In the genomic region with DNA sequence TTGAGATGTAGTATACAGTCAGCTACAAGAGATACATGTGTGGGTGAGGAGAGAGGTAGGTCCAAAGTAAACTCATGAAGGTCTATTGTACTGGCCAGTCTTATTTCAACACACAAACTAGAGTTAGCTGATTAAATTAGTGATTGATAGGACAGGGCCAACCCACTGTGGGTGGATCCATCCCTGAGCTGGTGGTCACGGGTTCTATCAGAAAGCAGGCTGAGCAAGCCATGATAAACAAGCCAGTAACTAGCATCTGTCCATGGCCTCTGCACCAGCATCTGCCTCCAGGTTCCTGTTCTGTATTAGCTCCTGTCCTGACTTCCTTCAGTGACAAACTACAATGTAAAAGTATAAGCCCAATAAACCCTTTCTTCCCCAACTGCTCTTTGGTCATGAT, we compare ENCODE assay signal across 23 mouse cellular contexts.
DNase-seq lines count a peak whose midpoint lies in the region; ATAC-seq and TF ChIP-seq lines count a peak whose summit lies in the region.
"Had no signal": no experiment of that assay in that cellular context is flagged by ENCODE, and none has a peak within 500 bp of the region (broad histone marks: within the 10 kb centered on the region; RNA-seq: fewer than 3 reads in every experiment).

No protein-coding gene starts in this region.

- no peak overlapping the region for H3K4me2 ChIP-seq in liver, embryonic 12.5 days
- H3K4me2 ChIP-seq in liver, embryonic 16.5 days (ENCODE audit: low read depth, low read length), result no peak overlapping the region
- H3K4me2 ChIP-seq: embryonic facial prominence, embryonic 13.5 days; hindbrain, embryonic 13.5 days had no signal

- 44% methylated on average over 1 of the region's 1 CpGs for WGBS in liver, embryonic 12.5 days (ENCODE audit: insufficient replicate concordance)
- WGBS in liver, embryonic 16.5 days (ENCODE audit: insufficient replicate concordance), result 35% methylated on average over 1 of the region's 1 CpGs
- WGBS in heart, adult 2 months, result 62% methylated on average over 1 of the region's 1 CpGs
- WGBS in hindbrain, embryonic 10.5 days, result 95% methylated on average over 1 of the region's 1 CpGs

- no peaks in the 10 kb centered on the region for H3K9me3 ChIP-seq in liver, embryonic 12.5 days (replicated peaks)
- H3K9me3 ChIP-seq in liver, embryonic 16.5 days (replicated peaks; ENCODE audit: control insufficient read depth, low read length), result no peaks in the 10 kb centered on the region
- H3K9me3 ChIP-seq in hindbrain, embryonic 10.5 days, result no peaks in the 10 kb centered on the region
- H3K9me3 ChIP-seq: embryonic facial prominence, embryonic 13.5 days; forebrain, embryonic 10.5 days; heart, embryonic 10.5 days; hindbrain, embryonic 13.5 days had no signal

- H3K27ac ChIP-seq in liver, embryonic 12.5 days, result no peak overlapping the region
- no peak overlapping the region for H3K27ac ChIP-seq in liver, embryonic 16.5 days (ENCODE audit: low read length)
- H3K27ac ChIP-seq in heart, adult 2 months, result no peak overlapping the region
- H3K27ac ChIP-seq in hindbrain, embryonic 10.5 days, result no peak overlapping the region
- H3K27ac ChIP-seq: embryonic facial prominence, embryonic 13.5 days; forebrain, embryonic 10.5 days; gastrocnemius, adult 2 months; heart, embryonic 10.5 days; hindbrain, embryonic 13.5 days; hindbrain, postnatal 0 days had no signal

- TF ChIP-seq POLR2A in heart, adult 2 months (IDR thresholded peaks at IDR 0.05; ENCODE audit: insufficient read depth, low read depth, low read length), result no peak

- no peak for TF ChIP-seq EP300 in heart, adult 2 months (IDR thresholded peaks at IDR 0.05; ENCODE audit: insufficient read depth, low read depth, low read length)

- no peak for TF ChIP-seq CTCF in heart, adult 2 months (IDR thresholded peaks at IDR 0.05)

- no peak overlapping the region for H3K9ac ChIP-seq in liver, embryonic 12.5 days
- H3K9ac ChIP-seq in liver, embryonic 16.5 days (ENCODE audit: low read depth, low read length), result no peak overlapping the region
- no peak overlapping the region for H3K9ac ChIP-seq in heart, adult 2 months (ENCODE audit: low read depth, low read length)
- H3K9ac ChIP-seq: embryonic facial prominence, embryonic 13.5 days; hindbrain, embryonic 13.5 days had no signal

- peaks cover 18% of the 10 kb centered on the region for H3K27me3 ChIP-seq in liver, embryonic 12.5 days (replicated peaks)
- H3K27me3 ChIP-seq in liver, embryonic 16.5 days (ENCODE audit: control insufficient read depth, insufficient read depth, low read depth, low read length), result no peaks in the 10 kb centered on the region; the same call in 1 of the 2 replicates
- H3K27me3 ChIP-seq in heart, adult 2 months (ENCODE audit: control insufficient read depth, insufficient read depth, low read length), result no peaks in the 10 kb centered on the region
- H3K27me3 ChIP-seq in hindbrain, embryonic 10.5 days (ENCODE audit: insufficient read depth, poor library complexity, severe bottlenecking), result peaks cover 81% of the 10 kb centered on the region

- H3K36me3 ChIP-seq in liver, embryonic 12.5 days, result no peaks in the 10 kb centered on the region
- H3K36me3 ChIP-seq in liver, embryonic 16.5 days (ENCODE audit: control insufficient read depth, insufficient read depth), result no peaks in the 10 kb centered on the region
- H3K36me3 ChIP-seq in heart, adult 2 months (ENCODE audit: control insufficient read depth, insufficient read depth, low read length), result no peaks in the 10 kb centered on the region
- H3K36me3 ChIP-seq in hindbrain, embryonic 10.5 days, result no peaks in the 10 kb centered on the region
- H3K36me3 ChIP-seq: embryonic facial prominence, embryonic 13.5 days; forebrain, embryonic 10.5 days; heart, embryonic 10.5 days; hindbrain, embryonic 13.5 days had no signal

- no peak overlapping the region for H3K4me3 ChIP-seq in liver, embryonic 12.5 days
- no peak overlapping the region for H3K4me3 ChIP-seq in liver, embryonic 16.5 days (ENCODE audit: low read depth, low read length)
- no peak overlapping the region for H3K4me3 ChIP-seq in heart, adult 2 months
- no peak overlapping the region for H3K4me3 ChIP-seq in hindbrain, embryonic 10.5 days
- H3K4me3 ChIP-seq: embryonic facial prominence, embryonic 13.5 days; forebrain, embryonic 10.5 days; gastrocnemius, adult 2 months; heart, embryonic 10.5 days; hindbrain, embryonic 13.5 days had no signal

- ATAC-seq in erythroblast, adult 5-6 weeks (replicated peaks; ENCODE audit: low FRiP score, poor library complexity, severe bottlenecking), result peak; percentile 64
- peak; percentile 75 for ATAC-seq in liver, embryonic 12.5 days
- ATAC-seq in liver, embryonic 16.5 days (ENCODE audit: low read depth), result peak; percentile 66
- ATAC-seq: activated CD4-positive, CD25-positive, alpha-beta regulatory T cell, adult 4 months; forebrain, embryonic 14.5 days; Patski had no signal

- H3K4me1 ChIP-seq in liver, embryonic 12.5 days, result peaks cover 21% of the 10 kb centered on the region
- peaks cover 6% of the 10 kb centered on the region for H3K4me1 ChIP-seq in liver, embryonic 16.5 days (ENCODE audit: control insufficient read depth, low read depth, low read length)
- no peaks in the 10 kb centered on the region for H3K4me1 ChIP-seq in heart, adult 2 months (ENCODE audit: control insufficient read depth, insufficient read depth, low read length)
- H3K4me1 ChIP-seq in hindbrain, embryonic 10.5 days (replicated peaks), result no peaks in the 10 kb centered on the region
- H3K4me1 ChIP-seq: embryonic facial prominence, embryonic 13.5 days; heart, embryonic 10.5 days; hindbrain, embryonic 13.5 days had no signal

- no peaks in the 10 kb centered on the region for H3K79me2 ChIP-seq in heart, adult 2 months (replicated peaks; ENCODE audit: control insufficient read depth, insufficient read depth, low read length)

- DNase-seq in heart, adult 2 months, result no peak
- DNase-seq in embryo, embryonic 10 days (ENCODE audit: low spot score), result no peak
- DNase-seq in hindbrain, embryonic 10.5 days (ENCODE audit: low spot score), result no peak
- DNase-seq in gastrocnemius, postnatal 4 days (ENCODE audit: low spot score in 2 of 2), result no peak
- DNase-seq: adrenal gland, adult 8-10 months; cerebellum, adult 11-12 months; cerebellum, adult 9-10 months; cerebellum, postnatal 25 days; gastrocnemius, adult 2 months; gastrocnemius, postnatal 25 days; heart, postnatal 10 days; heart, postnatal 4 days had no signal

- intact Hi-C loops in heart, adult 2 months (cut with DNase I), result no loop called here
